ENCODE assay signal across 8 mouse cellular contexts in genomic region chr4:110050393-110051280, GRCm38 (mm10).
DNase-seq lines count a peak whose midpoint lies in the region; ATAC-seq and TF ChIP-seq lines count a peak whose summit lies in the region.

No protein-coding gene starts in this region.

- H3K4me2 ChIP-seq in hindbrain, embryonic 13.5 days, result peak overlapping the region; percentile 81

- CTCF ChIA-PET in Patski (lab: Charles Lee), result interaction anchor here (1.1 to 1.3 kb wide), 2 partner anchors 121 to 1275 kb away, joined by 3 read pairs; no protein-coding TSS in a partner anchor

- POLR2A ChIA-PET in Patski (lab: Charles Lee), result no interaction called here

- H3K9me3 ChIP-seq in hindbrain, embryonic 13.5 days, result no peaks in the 10 kb centered on the region

- H3K27ac ChIP-seq in hindbrain, embryonic 13.5 days, result peak overlapping the region; percentile 76

- ATAC-seq in Patski, result peak; percentile 97
- ATAC-seq in hindbrain, embryonic 13.5 days (ENCODE audit: low FRiP score), result peak; percentile 96

- in situ Hi-C loops in Patski (cut with MboI; ENCODE audit: low pct_unique_long_range_greater_than_20kb), result loop anchor here (10.0 kb wide), 1 partner anchor 434 kb away; no protein-coding TSS in a partner anchor

- no peaks in the 10 kb centered on the region for H3K36me3 ChIP-seq in hindbrain, embryonic 13.5 days

- WGBS in hindbrain, embryonic 13.5 days, result 3% methylated on average over 40 of the region's 40 CpGs

- H3K4me3 ChIP-seq in hindbrain, embryonic 13.5 days, result peak overlapping the region; percentile 49

- no peaks in the 10 kb centered on the region for H3K27me3 ChIP-seq in Patski
- no peaks in the 10 kb centered on the region for H3K27me3 ChIP-seq in hindbrain, embryonic 13.5 days

- no peak for DNase-seq in Patski (ENCODE audit: low read depth, low spot score)
- DNase-seq in cerebellum, adult 9-11 months, result peak; percentile 74
- peak; percentile 88 to 89 for DNase-seq in frontal cortex, postnatal 25 days (ENCODE audit: low spot score in 2 of 2)
- DNase-seq in layer of hippocampus, postnatal 14 days (ENCODE audit: low spot score in 2 of 2), result peak; percentile 81 to 82
- DNase-seq in lung, postnatal 10 days, result peak; percentile 87
- peak; percentile 91 for DNase-seq in retina, postnatal 1 day
- DNase-seq in urinary bladder, adult 18-20 months (ENCODE audit: low spot score in 2 of 2), result peak; percentile 54 to 73

- peak; percentile 95 for TF ChIP-seq CTCF in Patski (IDR thresholded peaks at IDR 0.05)

- peaks cover 18% of the 10 kb centered on the region for H3K4me1 ChIP-seq in hindbrain, embryonic 13.5 days (replicated peaks)

- peak overlapping the region; percentile 78 for H3K9ac ChIP-seq in hindbrain, embryonic 13.5 days
